Mouse (Mus musculus) cerebellum, postnatal 36 days (tissue): Measurements from ENCODE around the gene Cadps.
A peak's percentile ranks its signal among the peaks of the same experiment; 100 is the strongest.

Experiments
- DNase-seq, 2 experiments: peaks; one replicate each; pipeline ENCODE4 v3.0.0; 2021 to 2022; ENCODE audit warnings: mixed read lengths in 2 of 2

Cadps gene

GRCm38 (mm10) chr14:12722452-12723194 is 100.3 kb downstream of the Cadps start:
- DNase-seq: no peak

DNA sequence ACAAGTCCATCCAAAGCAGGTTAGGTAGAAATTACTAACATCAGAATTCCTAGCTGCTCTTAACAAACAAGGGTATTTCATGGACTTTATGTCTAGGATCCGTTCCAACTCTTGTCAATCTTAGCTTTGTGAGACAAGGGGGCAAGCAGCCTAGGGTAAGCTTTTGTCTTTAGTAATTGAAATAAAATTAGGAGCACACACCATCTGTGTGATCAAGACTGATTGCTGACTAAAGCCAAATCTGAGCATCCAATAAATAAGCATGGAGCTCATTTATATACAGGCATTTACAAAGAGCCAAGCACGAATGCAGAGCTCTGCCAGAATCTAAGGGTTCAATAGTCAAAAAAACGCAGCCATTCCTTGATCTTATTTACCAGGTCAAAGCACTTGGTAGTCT is 104.1 kb downstream of the Cadps start:
- DNase-seq: no peak

- no peak for DNase-seq
Observed at GRCm38 (mm10) chr14:12715906-12716659, 106.8 kb downstream of the Cadps start.

DNA sequence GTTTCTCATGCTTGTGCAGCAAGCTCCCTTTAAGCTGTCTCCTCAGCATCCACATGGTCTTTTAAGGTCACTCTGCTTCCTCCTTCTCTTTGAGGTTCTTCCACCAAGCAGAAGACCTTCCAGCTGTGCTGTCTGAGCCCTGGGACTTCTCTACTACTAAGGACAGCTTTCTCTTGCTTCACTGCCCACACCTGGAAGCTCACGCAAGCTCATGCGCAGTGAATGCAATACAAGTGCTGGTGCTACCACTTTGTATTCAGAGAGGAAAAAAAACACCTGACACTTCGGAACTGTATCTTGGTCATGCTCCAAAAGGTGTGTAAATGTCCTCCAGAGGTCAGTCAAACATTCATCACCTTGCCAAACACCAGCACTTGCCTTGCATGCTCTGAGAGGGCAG is 115.5 kb downstream of the Cadps start:
- no peak for DNase-seq

GRCm38 (mm10) chr14:12704461-12704860 is 118.4 kb downstream of the Cadps start:
- no peak for DNase-seq

DNA sequence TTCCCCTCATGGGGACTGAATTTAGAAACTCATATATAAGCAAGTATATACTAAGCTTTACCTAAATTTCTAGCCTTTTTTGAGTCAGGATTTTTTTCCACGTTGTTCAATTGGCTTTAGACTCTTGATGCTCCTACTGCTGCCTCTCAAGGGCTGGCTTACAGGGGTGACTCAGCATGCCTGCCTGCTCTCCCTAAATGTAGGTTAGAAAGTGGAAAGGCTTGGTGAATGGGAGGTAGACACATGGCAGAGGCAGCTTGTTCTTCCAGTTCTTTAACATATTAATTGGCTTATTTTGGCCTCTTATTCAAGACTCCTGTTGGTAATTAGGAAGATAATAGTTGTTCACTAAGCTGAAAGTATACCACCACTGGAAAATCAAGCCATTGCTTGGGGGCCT is 132.7 kb downstream of the Cadps start:
- no peak for DNase-seq

DNA sequence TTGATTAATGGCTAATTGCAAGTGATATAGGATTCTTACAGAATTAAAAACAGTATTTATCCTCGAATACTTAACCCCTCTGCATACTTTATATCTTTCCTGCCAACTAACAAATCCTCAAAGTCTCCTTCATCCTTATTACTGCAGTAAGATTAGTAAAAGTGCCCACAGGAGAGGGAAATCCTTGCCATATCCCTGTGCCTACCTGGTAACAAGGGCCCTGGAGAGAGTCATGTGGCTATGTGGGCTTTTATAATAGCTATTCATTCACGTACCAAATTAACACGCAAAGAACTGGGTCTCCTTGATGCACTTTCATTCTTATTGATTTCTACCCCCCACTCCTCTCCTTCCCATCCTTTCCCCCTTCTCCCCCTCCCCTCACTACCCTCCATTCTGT is 137.9 kb downstream of the Cadps start:
- no peak for DNase-seq

GRCm38 (mm10) chr14:12680819-12681638 is 141.8 kb downstream of the Cadps start:
- peak; percentile 22 to 41 for DNase-seq

GRCm38 (mm10) chr14:12661430-12661829 is 161.4 kb downstream of the Cadps start:
- DNase-seq: no peak

DNA sequence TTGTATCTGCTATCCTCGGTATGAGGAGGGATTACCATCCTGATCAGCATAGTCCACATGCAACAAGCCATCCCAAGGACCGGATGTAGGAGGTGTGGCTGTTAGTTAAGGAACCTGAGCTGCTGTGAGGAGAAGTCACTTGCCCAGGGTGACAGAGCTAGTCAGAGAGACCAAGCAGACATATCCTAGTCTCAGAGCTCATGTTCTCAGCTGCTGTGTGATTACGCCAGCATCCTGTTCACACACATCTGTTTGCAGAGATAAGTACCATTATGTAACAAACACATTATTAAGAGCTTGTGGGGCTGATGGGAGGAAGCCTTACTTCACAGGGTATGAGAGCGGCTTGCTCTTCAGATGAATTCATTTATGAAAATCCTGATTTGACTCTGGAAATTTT is 165.5 kb downstream of the Cadps start:
- no peak for DNase-seq

DNA sequence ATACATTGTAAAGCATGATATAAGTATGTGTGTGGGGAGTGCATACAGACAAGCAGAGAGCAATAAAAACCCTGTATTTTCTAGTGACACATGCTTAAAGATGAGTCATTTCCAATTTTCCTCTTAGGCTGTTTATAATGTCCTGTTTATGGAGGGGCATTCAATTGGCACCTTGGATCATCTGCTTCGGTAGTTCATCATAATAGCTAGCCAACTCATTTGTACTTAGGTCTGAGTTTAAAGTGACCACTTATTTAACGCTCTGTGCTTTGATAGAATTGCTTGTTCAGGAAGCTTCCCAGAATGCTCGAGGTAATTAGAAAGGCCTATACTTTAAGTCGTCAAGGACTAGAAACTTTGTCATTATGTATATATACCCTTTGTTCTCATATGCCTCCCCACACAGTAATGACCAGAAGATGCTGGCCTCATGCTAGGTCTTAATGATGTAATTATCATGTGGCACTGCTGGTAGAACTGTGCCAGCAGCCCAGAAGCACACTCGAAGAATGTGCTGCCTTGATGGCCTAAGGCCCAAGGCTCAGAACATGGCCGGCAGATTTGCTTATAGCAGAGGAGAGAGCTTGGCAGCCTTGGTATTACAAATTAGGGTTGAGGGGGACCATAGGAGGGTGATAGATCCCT is 179.9 kb downstream of the Cadps start:
- DNase-seq: no peak

- DNase-seq: no peak
Observed at GRCm38 (mm10) chr14:12638762-12639161, 184.1 kb downstream of the Cadps start.

- no peak for DNase-seq
Observed at GRCm38 (mm10) chr14:12637121-12637754, 185.6 kb downstream of the Cadps start.

DNA sequence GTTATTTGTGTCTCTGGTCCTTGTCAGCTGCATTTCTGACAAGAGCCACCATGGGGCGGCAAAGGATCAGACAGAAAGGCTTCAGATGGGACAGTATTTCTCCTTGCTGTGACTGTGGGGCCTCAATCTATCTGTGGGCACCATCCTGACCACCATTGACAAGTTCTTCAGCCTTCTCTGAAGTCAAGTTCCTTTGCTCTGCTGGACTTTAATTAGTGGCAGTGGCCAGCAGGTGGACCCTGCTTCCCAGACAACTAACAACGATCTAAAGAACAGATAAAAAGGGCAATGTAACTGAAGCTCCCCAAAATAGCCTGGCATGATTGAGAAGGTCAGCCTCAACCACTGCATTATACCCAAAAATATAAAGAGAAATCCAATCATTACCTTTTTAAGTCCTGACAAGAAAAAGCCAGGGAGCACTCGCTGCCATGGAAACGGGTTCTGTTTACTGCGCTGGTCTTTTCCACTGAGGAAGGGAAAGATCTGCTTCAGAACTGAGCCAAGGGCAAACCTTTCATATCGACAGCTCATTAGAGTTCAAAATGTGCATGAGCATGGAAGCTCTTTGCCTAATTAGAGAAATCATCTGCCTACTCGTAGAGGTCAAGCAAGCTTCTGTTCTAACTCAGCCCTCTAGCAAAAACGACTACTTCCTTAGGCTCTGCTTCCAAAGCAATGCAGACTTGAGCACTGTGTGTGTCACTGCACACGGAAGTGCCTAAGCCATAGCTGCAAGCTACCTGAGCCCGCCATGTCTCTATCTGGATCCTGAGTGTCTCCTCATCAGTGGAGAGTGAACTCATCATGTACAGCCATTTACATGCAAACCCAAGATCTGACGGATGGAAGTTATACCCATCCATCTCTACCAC is 198.4 kb downstream of the Cadps start:
- DNase-seq: peak; percentile 39 to 56

GRCm38 (mm10) chr14:12607025-12607424 is 215.9 kb downstream of the Cadps start:
- DNase-seq: no peak

- no peak for DNase-seq
Observed at GRCm38 (mm10) chr14:12606202-12606601, 216.7 kb downstream of the Cadps start.

- no peak for DNase-seq
Observed at GRCm38 (mm10) chr14:12602080-12602479, 220.8 kb downstream of the Cadps start.

GRCm38 (mm10) chr14:12595326-12595725 is 227.6 kb downstream of the Cadps start:
- DNase-seq: no peak

DNA sequence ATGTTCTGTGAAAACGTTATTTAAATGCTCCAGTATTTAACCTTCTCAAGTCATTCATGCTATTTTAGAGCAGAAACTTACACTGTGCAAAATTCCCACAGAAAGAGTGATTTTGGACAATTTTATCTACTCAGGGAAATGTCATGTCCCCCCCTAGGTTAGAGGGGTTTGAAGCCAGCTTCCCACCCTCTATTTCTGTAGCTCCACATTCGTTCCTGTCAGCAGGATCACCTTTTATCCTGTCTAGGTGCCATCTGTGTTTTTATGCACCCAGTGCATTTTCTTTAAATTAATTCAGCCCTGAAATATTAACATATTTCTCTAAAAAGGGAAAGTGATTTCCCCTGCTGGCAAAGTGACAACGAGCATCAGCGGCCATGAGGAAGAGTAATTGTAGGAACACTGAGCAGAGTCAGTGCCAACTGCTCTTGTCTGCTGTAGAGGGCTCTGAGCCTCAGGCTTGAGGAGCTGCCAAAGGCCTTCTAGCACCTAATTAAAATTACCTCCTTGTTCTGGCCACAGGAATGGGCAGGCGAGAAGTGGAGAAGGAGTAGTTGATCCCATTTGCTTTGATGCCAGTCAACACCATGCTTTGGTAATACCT is 230.3 kb downstream of the Cadps start:
- DNase-seq: peak; percentile 63 to 73

GRCm38 (mm10) chr14:12591829-12592228 is 231.1 kb downstream of the Cadps start:
- DNase-seq: no peak

GRCm38 (mm10) chr14:12583536-12583935 is 239.3 kb downstream of the Cadps start:
- no peak for DNase-seq
